Mouse (Mus musculus) heart, embryonic 16.5 days (tissue): ENCODE measurements around the gene Pik3ip1. TPM values are rescaled to one million over a fixed set of nuclear protein-coding genes. Genes with fewer than 3 reads are reported as not detected.
A peak's percentile ranks its signal among the peaks of the same experiment; 100 is the strongest.

Experiments
- ATAC-seq: fragments of 200-750 bp; cut with Nextera tagmentation; replicated peaks from 2 replicates; pipeline ENCODE4 v1.8.0; 2017; ENCODE audit warnings: moderate number of reproducible peaks; ENCODE audit not compliant: insufficient read depth, low FRiP score; ENCODE audit errors: extremely low read depth
- H3K27ac ChIP-seq: fragments of 300-500 bp; sonication (generic); 2 replicates; pipeline ENCODE4 v1.5.1; 2014; ENCODE audit warnings: mild to moderate bottlenecking, low read length, control low read depth, moderate library complexity
- H3K27me3 ChIP-seq: fragments of 300-500 bp; sonication (generic); 2 replicates; pipeline ENCODE4 v1.6.1; 2014; ENCODE audit warnings: low read length, mixed read lengths; ENCODE audit not compliant: control insufficient read depth, insufficient read depth
- H3K36me3 ChIP-seq: fragments of 300-500 bp; sonication (generic); 2 replicates; pipeline ENCODE4 v1.6.1; 2014; ENCODE audit not compliant: control insufficient read depth, insufficient read depth
- H3K4me1 ChIP-seq: fragments of 300-500 bp; sonication (generic); 2 replicates; pipeline ENCODE4 v1.6.1; 2014; ENCODE audit warnings: low read length, mixed read lengths; ENCODE audit not compliant: control insufficient read depth, insufficient read depth
- H3K4me2 ChIP-seq: fragments of 300-500 bp; sonication (generic); 2 replicates; pipeline ENCODE4 v1.6.1; 2014; ENCODE audit warnings: low read depth, mild to moderate bottlenecking, control low read depth, low read length
- H3K4me3 ChIP-seq: fragments of 300-500 bp; sonication (generic); 2 replicates; pipeline ENCODE4 v1.5.1; 2014; ENCODE audit warnings: mild to moderate bottlenecking, control low read depth, low read length
- H3K9ac ChIP-seq: fragments of 300-500 bp; sonication (generic); 2 replicates; pipeline ENCODE4 v1.6.1; 2014; ENCODE audit warnings: low read length, control low read depth
- H3K9me3 ChIP-seq: fragments of 300-500 bp; sonication (generic); replicated peaks from 2 replicates; pipeline ENCODE4 v1.6.1; 2016; ENCODE audit warnings: low read length; ENCODE audit not compliant: control insufficient read depth
- WGBS: fragments of 180-500 bp; shearing (Covaris S2); extraction: QIAGEN DNeasy Blood & Tissue Kit; methylation state at CpG from one replicate; pipeline ENCODE4 v1.1.7; 2014; 5-methylcytosine and 5-hydroxymethylcytosine counted together
- polyA plus RNA-seq: library from polyadenylated mRNA; unstranded; fragments of >200 nt; fragmentation: Nextera tagmentation; extraction: Ambion mirVana; gene quantifications from 2 replicates; pipeline ENCODE4 v1.2.1, GENCODE M21; 2015

Pik3ip1 gene
- polyA plus RNA-seq, 1 experiment from 2014 or later, result 40.9 TPM

DNA sequence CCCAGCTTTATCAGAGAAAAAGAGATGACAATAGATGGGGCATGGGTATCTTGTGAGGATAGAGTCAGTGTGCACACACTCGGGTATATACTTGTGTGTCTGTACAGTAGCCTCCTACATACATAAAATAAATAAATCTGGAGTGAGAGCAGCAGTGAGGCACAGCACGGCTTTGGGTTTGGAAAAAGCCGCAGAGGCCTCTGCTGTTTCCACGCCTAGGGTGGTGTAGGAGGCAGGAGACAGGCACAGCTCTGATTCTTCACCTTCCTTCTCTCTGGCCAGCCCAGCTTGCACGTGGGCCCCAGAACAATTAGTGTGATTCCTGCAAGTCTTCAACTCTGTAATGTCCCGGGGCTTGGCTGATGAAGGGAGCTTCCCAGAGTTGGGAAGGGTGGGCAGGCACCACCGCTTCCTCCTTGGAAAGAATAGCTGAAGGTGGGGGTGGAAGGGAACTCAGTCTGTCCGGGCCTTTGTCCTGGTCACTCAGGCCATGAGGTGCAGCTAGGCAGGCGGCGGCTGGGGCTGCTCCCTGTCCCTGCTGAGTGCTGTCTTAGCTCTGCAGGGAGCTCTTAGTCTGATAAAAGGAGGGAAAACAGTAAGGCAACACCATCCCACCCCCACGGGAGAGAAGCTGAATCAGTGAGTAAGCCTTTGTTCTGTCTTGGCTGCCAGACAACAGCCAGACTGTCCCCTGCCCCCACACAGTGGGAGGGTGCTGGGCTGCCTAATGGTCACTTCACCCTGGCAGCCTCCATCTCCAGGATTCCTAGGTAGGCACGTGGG, 7.2 kb downstream of the Pik3ip1 start:
- H3K4me1 ChIP-seq, result peaks cover 41% of the 10 kb centered on the region
- whole genome bisulfite sequencing, result 14% methylated on average over 12 of the region's 12 CpGs
- peak overlapping the region; percentile 5; the same call in 1 of the 2 replicates for H3K4me2 ChIP-seq
- H3K4me3 ChIP-seq, result no peak overlapping the region
- H3K27me3 ChIP-seq, result no peaks in the 10 kb centered on the region
- H3K9me3 ChIP-seq, result no peaks in the 10 kb centered on the region
- H3K9ac ChIP-seq, result peak overlapping the region; percentile 54
- H3K36me3 ChIP-seq, result peaks cover 21% of the 10 kb centered on the region; the same call in 1 of the 2 replicates
- peak; percentile 37; the same call in 1 of the 2 replicates for ATAC-seq
- H3K27ac ChIP-seq, result peak overlapping the region; percentile 69

- H3K9me3 ChIP-seq, result no peaks in the 10 kb centered on the region
- H3K4me2 ChIP-seq, result no peak overlapping the region
- peak overlapping the region; percentile 54; the same call in 1 of the 2 replicates for H3K9ac ChIP-seq
- H3K4me1 ChIP-seq, result peaks cover 35% of the 10 kb centered on the region
- peak; percentile 12; the same call in 1 of the 2 replicates for ATAC-seq
- no peaks in the 10 kb centered on the region for H3K27me3 ChIP-seq
- H3K4me3 ChIP-seq, result no peak overlapping the region
- peaks cover 24% of the 10 kb centered on the region; the same call in 1 of the 2 replicates for H3K36me3 ChIP-seq
- 56% methylated on average over 5 of the region's 5 CpGs for WGBS
- H3K27ac ChIP-seq, result peak overlapping the region; percentile 69
Observed at GRCm38 (mm10) chr11:3337961-3338360, 7.8 kb downstream of the Pik3ip1 start.

- no peak overlapping the region for H3K9ac ChIP-seq
- H3K4me3 ChIP-seq, result no peak overlapping the region
- H3K4me1 ChIP-seq, result peaks cover 14% of the 10 kb centered on the region
- H3K9me3 ChIP-seq, result no peaks in the 10 kb centered on the region
- no peak overlapping the region for H3K27ac ChIP-seq
- peaks cover 39% of the 10 kb centered on the region for H3K36me3 ChIP-seq
- no peaks in the 10 kb centered on the region for H3K27me3 ChIP-seq
- no peak overlapping the region for H3K4me2 ChIP-seq
- 76% methylated on average over 5 of the region's 5 CpGs for WGBS
- no peak for ATAC-seq
Observed at GRCm38 (mm10) chr11:3341476-3341875, 11.3 kb downstream of the Pik3ip1 start.

DNA sequence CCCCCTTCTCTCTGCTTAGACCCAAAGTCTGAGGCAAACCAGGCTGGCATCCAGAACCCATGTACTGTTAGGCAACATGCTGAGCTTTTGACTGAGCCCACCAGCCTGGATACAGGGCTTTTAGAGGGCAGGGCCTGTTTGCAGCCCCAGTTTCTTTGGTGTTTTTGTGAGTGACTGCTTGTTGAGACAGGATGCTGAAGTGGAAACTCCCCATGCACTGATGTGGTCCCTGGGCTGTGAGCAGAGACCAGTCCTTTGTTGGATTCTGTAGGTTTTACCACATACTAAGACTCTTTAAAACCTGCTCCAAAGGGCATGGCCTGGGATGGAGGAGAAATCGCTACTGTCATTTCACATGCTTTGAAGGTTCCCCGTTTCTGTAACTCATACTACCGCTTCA, 14.7 kb downstream of the Pik3ip1 start:
- no peak for ATAC-seq
- Histone ChIP-seq H3K36me3 (peaks cover 44% of the 10 kb centered on the region), H3K27ac (no peak overlapping the region), H3K9ac (no peak overlapping the region), H3K4me1 (peaks cover 22% of the 10 kb centered on the region), H3K4me3 (no peak overlapping the region), H3K27me3 (no peaks in the 10 kb centered on the region), H3K4me2 (no peak overlapping the region), H3K9me3 (no peaks in the 10 kb centered on the region)
- WGBS, result 87% methylated on average over 3 of the region's 3 CpGs

- Histone ChIP-seq H3K4me2 (no peak overlapping the region), H3K4me1 (peaks cover 22% of the 10 kb centered on the region), H3K9me3 (no peaks in the 10 kb centered on the region), H3K27ac (no peak overlapping the region), H3K4me3 (no peak overlapping the region), H3K9ac (no peak overlapping the region), H3K27me3 (no peaks in the 10 kb centered on the region), H3K36me3 (peaks cover 49% of the 10 kb centered on the region)
- 94% methylated on average over 7 of the region's 7 CpGs for WGBS
- no peak for ATAC-seq
Observed at GRCm38 (mm10) chr11:3346351-3346750, 16.1 kb downstream of the Pik3ip1 start.

GRCm38 (mm10) chr11:3347091-3347834, 17.1 kb downstream of the Pik3ip1 start:
- 0 out of 2 replicates have a peak, but pooled peaks have one; percentile 43 for ATAC-seq
- Histone ChIP-seq H3K9me3 (no peaks in the 10 kb centered on the region), H3K27me3 (no peaks in the 10 kb centered on the region), H3K9ac (peak overlapping the region; percentile 20; the same call in 1 of the 2 replicates), H3K4me3 (no peak overlapping the region), H3K36me3 (peaks cover 48% of the 10 kb centered on the region), H3K4me1 (peaks cover 22% of the 10 kb centered on the region), H3K4me2 (no peak overlapping the region), H3K27ac (peak overlapping the region; percentile 47; the same call in 1 of the 2 replicates)
- 66% methylated on average over 12 of the region's 12 CpGs for WGBS

DNA sequence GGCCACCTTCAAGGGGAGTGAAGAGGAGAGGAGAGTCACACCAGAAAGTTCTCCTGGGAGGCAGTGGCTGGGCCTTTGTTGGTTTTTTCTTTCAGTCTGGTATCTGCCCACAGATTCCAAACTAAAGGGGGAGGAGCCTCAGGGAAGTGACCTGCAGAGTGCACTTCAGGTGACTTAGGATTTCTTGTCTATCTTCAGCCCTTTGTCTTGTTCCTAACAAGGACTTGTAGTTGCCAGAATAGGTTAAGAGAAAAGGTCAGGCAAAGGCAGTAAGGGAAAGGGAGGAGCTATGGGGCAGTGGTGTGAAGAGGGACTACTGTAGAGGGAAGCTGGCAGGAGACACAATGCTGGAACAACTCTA, 17.6 kb downstream of the Pik3ip1 start:
- Histone ChIP-seq H3K27ac (peak overlapping the region; percentile 47), H3K27me3 (no peaks in the 10 kb centered on the region), H3K4me1 (peaks cover 22% of the 10 kb centered on the region), H3K4me2 (no peak overlapping the region), H3K36me3 (peaks cover 46% of the 10 kb centered on the region), H3K9ac (peak overlapping the region; percentile 20; the same call in 1 of the 2 replicates), H3K4me3 (no peak overlapping the region), H3K9me3 (no peaks in the 10 kb centered on the region)
- no peak for ATAC-seq

DNA sequence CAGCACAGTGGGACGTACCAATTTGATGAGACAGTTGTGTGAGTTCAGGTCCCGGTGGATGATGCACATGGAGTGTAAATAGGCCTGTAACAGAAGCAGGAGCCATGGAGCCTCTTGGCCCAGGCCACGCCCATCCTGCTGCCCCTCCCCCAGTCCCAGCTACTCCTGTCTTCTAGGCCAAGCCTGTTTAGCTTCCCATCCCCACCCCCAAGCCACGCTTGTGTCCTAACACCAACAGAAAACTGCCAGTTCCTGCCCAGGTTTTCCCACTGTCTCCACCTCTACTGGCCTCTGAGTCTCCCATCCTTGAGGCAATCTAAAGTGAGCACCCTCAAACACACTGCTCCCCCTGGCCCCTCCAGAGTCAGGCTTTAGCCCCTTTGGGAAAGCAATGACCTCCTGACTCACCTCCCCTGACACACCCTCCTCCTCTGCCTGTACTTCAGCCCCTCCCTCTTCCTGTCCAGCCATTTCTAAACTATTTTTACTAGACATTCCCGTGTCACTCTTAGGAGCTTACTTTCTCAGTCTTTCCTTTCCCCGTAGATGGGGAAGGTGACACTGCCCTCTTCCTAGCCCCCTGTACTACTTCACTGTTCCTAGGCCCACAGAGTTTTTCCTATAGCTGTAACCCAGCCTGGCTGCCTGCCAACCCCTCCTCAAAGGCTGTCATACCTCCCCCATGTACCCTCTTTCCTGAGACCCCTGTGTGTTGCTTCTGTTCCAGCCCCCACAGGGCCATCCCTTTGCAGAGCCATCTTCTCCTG, 18.6 kb downstream of the Pik3ip1 start:
- Histone ChIP-seq H3K9ac (peak overlapping the region; percentile 50), H3K4me3 (no peak overlapping the region), H3K9me3 (no peaks in the 10 kb centered on the region), H3K27ac (peak overlapping the region; percentile 47), H3K27me3 (no peaks in the 10 kb centered on the region), H3K4me2 (peak overlapping the region; percentile 9; the same call in 1 of the 2 replicates), H3K4me1 (peaks cover 22% of the 10 kb centered on the region), H3K36me3 (peaks cover 46% of the 10 kb centered on the region)
- 24% methylated on average over 6 of the region's 6 CpGs for WGBS
- ATAC-seq, result no peak; the same call in 1 of the 2 replicates
